Mouse (Mus musculus) bone marrow, adult 2 months (tissue): ENCODE measurements around the gene Rnf169. TPM values are rescaled to one million over a fixed set of nuclear protein-coding genes. Genes with fewer than 3 reads are reported as not detected.

Experiments
- H3K27ac ChIP-seq: fragments of 200-500 bp; 2 replicates; pipeline ENCODE4 v1.5.1; 2012; ENCODE audit warnings: low read depth, mild to moderate bottlenecking, control low read depth, inconsistent platforms, low read length; ENCODE audit not compliant: control insufficient read depth, poor library complexity, insufficient read depth
- H3K4me1 ChIP-seq: fragments of 200-500 bp; 2 replicates; pipeline ENCODE4 v1.6.1; 2011; ENCODE audit warnings: low read length; ENCODE audit not compliant: control insufficient read depth, insufficient read depth
- H3K4me3 ChIP-seq: fragments of 200-500 bp; replicated peaks from 2 replicates; pipeline ENCODE3; 2011; ENCODE audit warnings: mild to moderate bottlenecking, low read depth, low read length, control low read depth; ENCODE audit not compliant: control insufficient read depth
- CTCF ChIP-seq: fragments of 200-500 bp; IDR thresholded peaks from 2 replicates; pipeline ENCODE4 v1.5.1; 2011; ENCODE audit warnings: low read length, control low read depth; ENCODE audit not compliant: control insufficient read depth, insufficient read depth
- POLR2A ChIP-seq: fragments of 200-500 bp; IDR thresholded peaks from 2 replicates; pipeline ENCODE4 v1.6.1; 2011; ENCODE audit warnings: low read depth, mild to moderate bottlenecking, control low read depth, low read length, borderline replicate concordance; ENCODE audit not compliant: control insufficient read depth
- WGBS: fragments of 180-500 bp; shearing (Covaris S2); methylation state at CpG from one replicate; pipeline ENCODE4 v1.1.7; 2018; 5-methylcytosine and 5-hydroxymethylcytosine counted together
- polyA plus RNA-seq: library from polyadenylated mRNA; stranded (reverse); fragments of >200 nt; gene quantifications from 2 replicates; pipeline ENCODE4 v1.2.4, GENCODE M21; 2011; ENCODE audit warnings: low replicate concordance; ENCODE audit not compliant: missing spikeins, insufficient read depth, insufficient read length

Gene Rnf169
- polyA plus RNA-seq, 1 experiment, result 22.3 TPM

- peaks cover under 1% of the 10 kb centered on the region; the same call in 1 of the 2 replicates for H3K4me1 ChIP-seq
- no peak overlapping the region for H3K27ac ChIP-seq
- 79% methylated on average over 15 of the region's 15 CpGs for WGBS
- H3K4me3 ChIP-seq, result no peak overlapping the region
- TF ChIP-seq POLR2A (no peak), CTCF (no peak)
Measured at GRCm38 (mm10) chr7:99989844-99990760, 9.9 kb upstream of the Rnf169 start.

- TF ChIP-seq POLR2A (no peak), CTCF (peak; percentile 80)
- Histone ChIP-seq H3K4me3 (no peak overlapping the region), H3K27ac (no peak overlapping the region), H3K4me1 (peaks cover 6% of the 10 kb centered on the region; the same call in 1 of the 2 replicates)
- 18% methylated on average over 4 of the region's 4 CpGs for WGBS
Measured at GRCm38 (mm10) chr7:99988725-99989124, 8.5 kb upstream of the Rnf169 start.

GRCm38 (mm10) chr7:99982256-99983242 lies 2.3 kb upstream of the Rnf169 start:
- Histone ChIP-seq H3K27ac (peak overlapping the region; percentile 39; the same call in 1 of the 2 replicates), H3K4me1 (peaks cover 7% of the 10 kb centered on the region; the same call in 1 of the 2 replicates), H3K4me3 (no peak overlapping the region)
- 71% methylated on average over 13 of the region's 13 CpGs for WGBS
- TF ChIP-seq CTCF (no peak), POLR2A (no peak)

GRCm38 (mm10) chr7:99981311-99981710 lies 1.1 kb upstream of the Rnf169 start:
- 53% methylated on average over 2 of the region's 2 CpGs for WGBS
- no peak overlapping the region for H3K27ac ChIP-seq
- H3K4me1 ChIP-seq, result peaks cover 7% of the 10 kb centered on the region; the same call in 1 of the 2 replicates
- TF ChIP-seq CTCF, result no peak
- TF ChIP-seq POLR2A, result no peak
- no peak overlapping the region for H3K4me3 ChIP-seq

GRCm38 (mm10) chr7:99979546-99980131 lies 609 bp downstream of the Rnf169 start:
- peak overlapping the region; percentile 96 for H3K27ac ChIP-seq
- H3K4me3 ChIP-seq, result peak overlapping the region; percentile 73
- WGBS, result under 1% methylated on average over 51 of the region's 51 CpGs
- TF ChIP-seq POLR2A, result no peak
- no peak for TF ChIP-seq CTCF
- H3K4me1 ChIP-seq, result peaks cover 5% of the 10 kb centered on the region; the same call in 1 of the 2 replicates

GRCm38 (mm10) chr7:99979081-99979480 lies 1.2 kb downstream of the Rnf169 start:
- peaks cover 2% of the 10 kb centered on the region; the same call in 1 of the 2 replicates for H3K4me1 ChIP-seq
- WGBS, result 10% methylated on average over 6 of the region's 6 CpGs
- H3K4me3 ChIP-seq, result peak overlapping the region; percentile 73
- H3K27ac ChIP-seq, result no peak overlapping the region
- TF ChIP-seq POLR2A, result no peak
- TF ChIP-seq CTCF, result no peak

GRCm38 (mm10) chr7:99978041-99978440 lies 2.2 kb downstream of the Rnf169 start:
- no peak overlapping the region for H3K27ac ChIP-seq
- TF ChIP-seq CTCF, result no peak
- TF ChIP-seq POLR2A, result no peak
- no peak overlapping the region for H3K4me3 ChIP-seq
- H3K4me1 ChIP-seq, result peaks cover 1% of the 10 kb centered on the region; the same call in 1 of the 2 replicates
- WGBS, result 62% methylated on average over 2 of the region's 2 CpGs
